Mouse (Mus musculus): Measurements from ENCODE around the gene Sec23ip. TPM values are rescaled to one million over a fixed set of nuclear protein-coding genes. Genes with fewer than 3 reads are reported as not detected.
"Not testable (repeated sequence)": the region's sequence is repeated elsewhere in the genome, so short reads cannot be mapped to it uniquely, and the experiment has no call there.

The Sec23ip gene
- polyA plus RNA-seq (2015; fragmentation: Nextera tagmentation; extraction: Ambion mirVana), result 10.2 and 11.3 TPM in 2 replicates

GRCm38 (mm10) chr7:128744684-128745485, at the start of gene Sec23ip:
Gene Sec23ip (plus strand): TSS chr7:128744943.
- H3K27ac ChIP-seq (ENCODE audit: low read depth), result peak within 1 kb of the TSS; percentile 97
- peak; percentile 97 for DNase-seq
- WGBS (ENCODE audit: insufficient replicate concordance), result under 1% methylated on average over 55 of the region's 55 CpGs
- H3K9ac ChIP-seq (replicated peaks), result peak within 1 kb of the TSS; percentile 94
- TF ChIP-seq EP300 (IDR thresholded peaks at IDR 0.05; ENCODE audit: low read depth), result peak; percentile 92
- no peak for TF ChIP-seq CTCF (IDR thresholded peaks at IDR 0.05; ENCODE audit: low read depth)
- 0 out of 2 replicates have a peak, but pooled peaks cover 5% of the 10 kb centered on the region for H3K36me3 ChIP-seq (replicated peaks; ENCODE audit: insufficient read depth, low read length)
- H3K4me3 ChIP-seq (ENCODE audit: low read depth, low read length), result peak within 1 kb of the TSS; percentile 95
- no peaks in the 10 kb centered on the region for H3K27me3 ChIP-seq (ENCODE audit: insufficient read depth, low read length)
- peak; percentile 84 for ATAC-seq
- H3K9me3 ChIP-seq (ENCODE audit: low read length), result no peaks in the 10 kb centered on the region
- peak within 1 kb of the TSS; percentile 92 for H3K4me2 ChIP-seq (ENCODE audit: low read depth, low read length)
- peaks cover 46% of the 10 kb centered on the region for H3K4me1 ChIP-seq (ENCODE audit: insufficient read depth)

DNA sequence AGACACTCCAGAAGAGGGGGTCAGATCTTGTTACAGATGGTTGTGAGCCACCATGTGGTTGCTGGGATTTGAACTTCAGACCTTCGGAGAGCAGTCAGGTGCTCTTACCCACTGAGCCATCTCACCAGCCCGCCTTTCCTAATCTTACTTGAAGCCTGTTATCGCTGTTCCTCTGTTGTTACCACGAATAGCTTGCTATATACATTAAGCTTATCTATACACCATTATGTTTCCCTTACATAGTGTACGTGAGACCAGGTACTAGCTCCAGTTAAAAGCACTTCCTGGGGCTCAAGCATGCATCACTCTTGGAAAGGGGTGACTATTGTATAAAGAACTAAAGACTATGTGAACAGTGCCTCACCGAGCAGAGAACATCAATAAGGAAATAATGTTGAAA, 44.8 kb upstream of the Sec23ip start:
- H3K27me3 ChIP-seq (ENCODE audit: insufficient read depth, low read length); H3K27ac ChIP-seq (ENCODE audit: low read depth); DNase-seq; H3K9me3 ChIP-seq (ENCODE audit: low read length); H3K4me1 ChIP-seq (ENCODE audit: insufficient read depth); H3K9ac ChIP-seq (replicated peaks); ATAC-seq; H3K4me2 ChIP-seq (ENCODE audit: low read depth, low read length); H3K4me3 ChIP-seq (ENCODE audit: low read depth, low read length): not testable (repeated sequence)
- peaks cover 73% of the 10 kb centered on the region for H3K36me3 ChIP-seq (replicated peaks; ENCODE audit: insufficient read depth, low read length)
- 62% methylated on average over 6 of the region's 6 CpGs for WGBS (ENCODE audit: insufficient replicate concordance)

GRCm38 (mm10) chr7:128705735-128706134, 39.0 kb upstream of the Sec23ip start:
- H3K9me3 ChIP-seq (ENCODE audit: low read length), result no peaks in the 10 kb centered on the region

GRCm38 (mm10) chr7:128717991-128718390, 26.8 kb upstream of the Sec23ip start:
- no peak for DNase-seq
- WGBS (ENCODE audit: insufficient replicate concordance), result 73% methylated on average over 4 of the region's 4 CpGs
- peaks cover 70% of the 10 kb centered on the region for H3K36me3 ChIP-seq (replicated peaks; ENCODE audit: insufficient read depth, low read length)
- no peak overlapping the region for H3K9ac ChIP-seq (replicated peaks)
- H3K4me3 ChIP-seq (ENCODE audit: low read depth, low read length), result no peak overlapping the region
- H3K4me1 ChIP-seq (ENCODE audit: insufficient read depth), result no peaks in the 10 kb centered on the region
- no peak overlapping the region for H3K4me2 ChIP-seq (ENCODE audit: low read depth, low read length)
- H3K27me3 ChIP-seq (ENCODE audit: insufficient read depth, low read length), result no peaks in the 10 kb centered on the region
- H3K9me3 ChIP-seq (ENCODE audit: low read length), result no peaks in the 10 kb centered on the region
- no peak for ATAC-seq
- TF ChIP-seq EP300 (IDR thresholded peaks at IDR 0.05; ENCODE audit: low read depth) (no peak), CTCF (IDR thresholded peaks at IDR 0.05; ENCODE audit: low read depth) (no peak)
- H3K27ac ChIP-seq (ENCODE audit: low read depth), result no peak overlapping the region

More at GRCm38 (mm10) chr7:128705735-128706134, 39.0 kb upstream of the Sec23ip start:
- no peaks in the 10 kb centered on the region for H3K27me3 ChIP-seq (ENCODE audit: insufficient read depth, low read length)
- H3K27ac ChIP-seq (ENCODE audit: low read depth), result no peak overlapping the region
- H3K4me2 ChIP-seq (ENCODE audit: low read depth, low read length), result no peak overlapping the region
- H3K4me3 ChIP-seq (ENCODE audit: low read depth, low read length), result no peak overlapping the region
- H3K36me3 ChIP-seq (replicated peaks; ENCODE audit: insufficient read depth, low read length), result peaks cover 83% of the 10 kb centered on the region
- H3K9ac ChIP-seq (replicated peaks), result no peak overlapping the region
- DNase-seq, result peak; percentile 70
- peak; percentile 49 for ATAC-seq
- whole genome bisulfite sequencing (ENCODE audit: insufficient replicate concordance), result 28% methylated on average over 4 of the region's 4 CpGs
- TF ChIP-seq EP300 (IDR thresholded peaks at IDR 0.05; ENCODE audit: low read depth), result no peak
- peak; percentile 98 for TF ChIP-seq CTCF (IDR thresholded peaks at IDR 0.05; ENCODE audit: low read depth)
- no peaks in the 10 kb centered on the region for H3K4me1 ChIP-seq (ENCODE audit: insufficient read depth)

DNA sequence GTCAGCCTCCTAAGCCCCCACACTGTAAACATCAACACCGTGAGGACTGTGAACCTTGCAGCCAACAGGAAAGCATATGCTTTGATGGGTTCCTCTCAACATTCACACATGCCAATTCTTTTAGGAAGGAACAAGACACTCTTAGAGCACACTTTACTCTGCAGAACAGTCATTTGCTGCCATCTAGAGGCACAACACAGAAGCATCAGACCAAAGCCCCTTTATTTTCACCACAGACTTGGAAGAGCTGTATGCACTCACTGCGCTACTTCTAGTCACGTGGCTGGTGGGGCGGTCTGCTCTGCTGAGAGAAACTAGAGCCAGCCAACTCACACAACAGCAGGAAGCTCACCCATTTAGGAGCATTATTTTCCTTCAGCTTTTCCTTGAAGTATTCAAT, 20.0 kb upstream of the Sec23ip start:
- Histone ChIP-seq H3K27ac (ENCODE audit: low read depth) (no peak overlapping the region), H3K4me2 (ENCODE audit: low read depth, low read length) (no peak overlapping the region), H3K4me3 (ENCODE audit: low read depth, low read length) (no peak overlapping the region), H3K4me1 (ENCODE audit: insufficient read depth) (peaks cover 8% of the 10 kb centered on the region; the same call in 1 of the 2 replicates), H3K36me3 (replicated peaks; ENCODE audit: insufficient read depth, low read length) (peaks cover 28% of the 10 kb centered on the region), H3K9ac (replicated peaks) (no peak overlapping the region), H3K9me3 (ENCODE audit: low read length) (no peaks in the 10 kb centered on the region), H3K27me3 (ENCODE audit: insufficient read depth, low read length) (no peaks in the 10 kb centered on the region)
- TF ChIP-seq EP300 (IDR thresholded peaks at IDR 0.05; ENCODE audit: low read depth), result no peak
- TF ChIP-seq CTCF (IDR thresholded peaks at IDR 0.05; ENCODE audit: low read depth), result peak; percentile 80
- DNase-seq (peak; percentile 47), ATAC-seq (peak; percentile 82)
- WGBS (ENCODE audit: insufficient replicate concordance), result 32% methylated on average over 4 of the region's 4 CpGs

DNA sequence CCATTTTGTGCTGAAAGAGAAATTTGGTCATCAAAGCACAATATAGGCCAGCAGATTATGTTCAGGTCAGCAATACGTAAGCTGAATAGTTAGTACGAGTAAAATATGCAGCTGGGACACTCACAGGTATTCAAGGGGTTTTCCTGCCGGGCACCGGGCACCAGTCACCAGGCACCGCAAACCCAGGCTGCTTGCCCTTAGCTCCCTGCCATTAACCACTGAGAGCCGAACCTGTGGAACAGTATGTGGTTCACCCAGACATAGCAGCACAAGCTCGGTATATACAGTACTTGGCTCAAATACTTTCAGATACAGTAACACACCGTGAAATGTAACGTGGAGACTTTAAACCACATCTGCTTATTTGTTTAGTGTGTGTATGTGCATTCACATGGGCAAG, 19.6 kb upstream of the Sec23ip start:
- peaks cover 8% of the 10 kb centered on the region; the same call in 1 of the 2 replicates for H3K4me1 ChIP-seq (ENCODE audit: insufficient read depth)
- WGBS (ENCODE audit: insufficient replicate concordance), result 76% methylated on average over 9 of the region's 9 CpGs
- no peak for TF ChIP-seq EP300 (IDR thresholded peaks at IDR 0.05; ENCODE audit: low read depth)
- no peak for TF ChIP-seq CTCF (IDR thresholded peaks at IDR 0.05; ENCODE audit: low read depth)
- H3K9me3 ChIP-seq (ENCODE audit: low read length), result no peaks in the 10 kb centered on the region
- H3K36me3 ChIP-seq (replicated peaks; ENCODE audit: insufficient read depth, low read length), result peaks cover 25% of the 10 kb centered on the region; the same call in 1 of the 2 replicates
- no peak overlapping the region for H3K4me2 ChIP-seq (ENCODE audit: low read depth, low read length)
- H3K9ac ChIP-seq (replicated peaks), result no peak overlapping the region
- no peaks in the 10 kb centered on the region for H3K27me3 ChIP-seq (ENCODE audit: insufficient read depth, low read length)
- ATAC-seq (no peak), DNase-seq (no peak)
- H3K4me3 ChIP-seq (ENCODE audit: low read depth, low read length), result no peak overlapping the region
- H3K27ac ChIP-seq (ENCODE audit: low read depth), result no peak overlapping the region
